Mouse (Mus musculus) heart, embryonic 10.5 days (tissue): Measurements from ENCODE around the gene Nadk2. TPM values are rescaled to one million over a fixed set of nuclear protein-coding genes. Genes with fewer than 3 reads are reported as not detected.

Source experiments
- DNase-seq: peaks from one replicate; pipeline ENCODE4 v3.0.0-alpha.2; 2017; ENCODE audit warnings: low spot score
- H3K27ac ChIP-seq: fragments of 300-500 bp; sonication (generic); 2 replicates; pipeline ENCODE4 v1.5.1; 2016; ENCODE audit warnings: mild to moderate bottlenecking
- H3K27me3 ChIP-seq: fragments of 300-500 bp; sonication (generic); 2 replicates; pipeline ENCODE4 v1.6.1; 2016; ENCODE audit warnings: mild to moderate bottlenecking; ENCODE audit not compliant: poor library complexity, insufficient read depth, severe bottlenecking
- H3K36me3 ChIP-seq: fragments of 300-500 bp; sonication (generic); 2 replicates; pipeline ENCODE4 v1.6.1; 2016; ENCODE audit warnings: mild to moderate bottlenecking, moderate library complexity
- H3K4me1 ChIP-seq: fragments of 300-500 bp; sonication (generic); 2 replicates; pipeline ENCODE4 v1.6.1; 2016; ENCODE audit warnings: mild to moderate bottlenecking
- H3K4me3 ChIP-seq: fragments of 300-500 bp; sonication (generic); 2 replicates; pipeline ENCODE4 v1.5.1; 2016; ENCODE audit warnings: mild to moderate bottlenecking, moderate library complexity
- H3K9me3 ChIP-seq: fragments of 300-500 bp; sonication (generic); 2 replicates; pipeline ENCODE4 v1.6.1; 2016; ENCODE audit warnings: mild to moderate bottlenecking, moderate library complexity
- WGBS: fragments of 180-500 bp; shearing (Covaris S2); methylation state at CpG from one replicate; pipeline ENCODE4 v1.1.7; 2016; 5-methylcytosine and 5-hydroxymethylcytosine counted together
- polyA plus RNA-seq: library from polyadenylated mRNA; unstranded; fragments of >200 nt; fragmentation: Nextera tagmentation; extraction: Ambion mirVana; gene quantifications from 2 replicates; pipeline ENCODE4 v1.2.1, GENCODE M21; 2016

Gene Nadk2
- polyA plus RNA-seq, 1 experiment from 2014 or later = 61.9 TPM

DNA sequence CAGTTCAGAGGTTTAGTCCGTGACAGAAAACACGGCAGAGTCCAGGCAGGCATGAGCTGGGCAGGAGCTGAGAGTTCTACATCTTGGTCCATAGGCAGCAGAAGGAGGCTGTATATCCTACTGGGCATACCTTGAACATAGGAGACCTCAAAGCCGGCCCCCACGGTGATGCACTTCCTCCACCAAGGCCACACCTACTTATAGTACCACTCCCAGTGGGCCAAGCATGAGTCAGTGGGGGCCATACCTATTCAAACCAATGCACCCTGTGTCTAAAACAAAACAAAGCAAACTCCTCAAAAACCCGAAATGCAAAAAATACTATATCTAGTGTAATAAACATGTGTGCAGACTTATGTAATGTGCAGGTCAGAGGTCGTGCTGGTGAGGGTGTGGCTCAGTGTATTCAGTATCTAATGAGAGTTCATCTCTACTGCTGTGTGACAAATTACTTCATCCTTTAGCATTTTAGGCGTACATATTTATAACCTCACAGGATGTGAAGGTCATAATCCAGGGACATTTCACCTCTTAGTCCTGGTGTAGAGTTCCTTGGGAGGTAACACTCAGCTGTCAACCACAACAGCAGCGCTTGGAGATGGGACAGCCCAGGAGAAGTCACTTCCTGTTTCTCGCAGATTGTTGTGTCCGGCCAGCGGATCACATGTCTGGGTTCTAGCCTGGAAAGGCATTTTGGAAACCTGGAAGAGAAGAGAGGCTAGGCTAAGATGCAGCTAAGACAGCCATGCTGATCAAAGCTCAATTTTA lies 22.7 kb downstream of the Nadk2 start:
- Histone ChIP-seq H3K4me3 (peak overlapping the region; percentile 31; the same call in 1 of the 2 replicates), H3K27me3 (no peaks in the 10 kb centered on the region), H3K4me1 (peaks cover 28% of the 10 kb centered on the region), H3K9me3 (no peaks in the 10 kb centered on the region), H3K27ac (peak overlapping the region; percentile 43; the same call in 1 of the 2 replicates), H3K36me3 (peaks cover 60% of the 10 kb centered on the region)
- DNase-seq = no peak
- WGBS = 66% methylated on average over 11 of the region's 11 CpGs

DNA sequence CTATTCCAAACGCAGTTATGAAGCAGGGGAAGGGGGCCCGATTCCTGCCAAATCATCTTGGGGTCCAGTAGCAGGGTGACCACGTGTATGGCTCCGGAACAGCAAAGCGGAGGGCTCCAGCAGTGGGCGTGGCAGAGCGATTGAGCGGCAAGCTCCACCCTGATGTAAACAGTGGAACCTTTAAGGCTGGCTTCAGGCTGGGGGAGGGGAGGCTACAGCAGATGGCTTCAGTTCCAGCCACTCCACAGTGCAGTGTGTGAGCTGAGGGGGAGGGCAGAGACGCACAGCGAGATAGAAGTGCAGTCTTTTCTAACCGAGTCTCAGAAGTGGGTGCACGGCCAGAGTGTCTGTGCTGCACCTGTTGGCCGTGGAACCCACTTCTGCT lies 23.3 kb downstream of the Nadk2 start:
- Histone ChIP-seq H3K27ac (peak overlapping the region; percentile 43; the same call in 1 of the 2 replicates), H3K4me3 (peak overlapping the region; percentile 31; the same call in 1 of the 2 replicates), H3K27me3 (no peaks in the 10 kb centered on the region), H3K4me1 (peaks cover 28% of the 10 kb centered on the region), H3K9me3 (no peaks in the 10 kb centered on the region), H3K36me3 (peaks cover 64% of the 10 kb centered on the region)
- peak; percentile 92 for DNase-seq
- 13% methylated on average over 13 of the region's 13 CpGs for WGBS

DNA sequence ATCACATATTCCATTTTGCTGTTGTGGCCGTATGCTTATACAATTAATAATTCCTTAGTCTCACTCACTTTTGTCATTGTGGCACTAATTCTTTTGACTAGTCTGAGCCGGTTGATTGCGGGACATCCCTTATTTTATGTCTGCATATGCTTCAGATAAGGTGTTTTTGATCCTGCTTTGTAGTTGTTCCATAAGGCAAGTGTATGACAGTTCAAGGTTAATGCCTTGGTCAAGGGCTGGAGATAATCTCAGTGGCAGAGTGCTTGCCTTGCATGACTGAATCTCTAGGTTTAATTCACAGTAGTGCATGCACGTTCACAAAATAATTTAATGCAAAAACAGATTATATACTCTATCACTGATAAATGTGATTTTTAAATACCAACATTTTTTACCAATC lies 25.8 kb downstream of the Nadk2 start:
- H3K36me3 ChIP-seq = peaks cover 70% of the 10 kb centered on the region
- no peaks in the 10 kb centered on the region for H3K9me3 ChIP-seq
- no peak for DNase-seq
- WGBS = 80% methylated on average over 4 of the region's 4 CpGs
- no peak overlapping the region for H3K27ac ChIP-seq
- H3K4me1 ChIP-seq = peaks cover 28% of the 10 kb centered on the region
- H3K4me3 ChIP-seq = no peak overlapping the region
- H3K27me3 ChIP-seq = no peaks in the 10 kb centered on the region

DNA sequence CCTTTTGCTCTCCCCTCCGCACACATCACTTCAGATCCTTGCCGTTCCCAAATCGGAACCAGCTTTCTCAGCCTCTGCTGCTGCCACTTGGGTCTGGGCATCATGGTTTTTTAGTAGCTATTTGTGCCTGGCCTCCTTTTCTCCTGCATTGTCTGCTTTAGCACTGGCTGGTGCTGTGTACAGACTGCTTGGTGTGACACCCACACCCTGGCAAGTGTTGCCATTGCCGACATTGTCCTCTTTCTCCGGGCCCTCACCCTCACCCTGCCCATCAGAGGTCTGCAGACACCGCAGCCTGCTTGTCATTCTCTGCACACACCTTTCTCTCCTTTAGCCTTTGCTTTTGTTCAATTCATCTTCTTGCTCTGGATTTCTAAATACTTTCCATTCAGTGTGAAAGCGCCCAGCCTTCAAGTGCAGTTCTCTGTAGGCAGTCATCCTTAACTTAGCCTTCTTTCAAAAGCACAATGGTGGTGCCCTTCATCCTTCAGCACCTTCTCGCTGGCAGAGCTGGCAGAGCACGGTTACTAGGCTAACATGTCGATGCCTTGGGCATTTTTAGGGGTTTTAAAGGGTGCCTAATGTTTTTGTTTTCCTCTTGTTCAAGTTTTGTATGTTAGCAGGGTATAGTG lies 29.5 kb downstream of the Nadk2 start:
- Histone ChIP-seq H3K4me1 (peaks cover 12% of the 10 kb centered on the region), H3K36me3 (peaks cover 85% of the 10 kb centered on the region), H3K4me3 (no peak overlapping the region), H3K9me3 (no peaks in the 10 kb centered on the region), H3K27me3 (no peaks in the 10 kb centered on the region), H3K27ac (no peak overlapping the region)
- no peak for DNase-seq
- WGBS = 94% methylated on average over 10 of the region's 10 CpGs

DNA sequence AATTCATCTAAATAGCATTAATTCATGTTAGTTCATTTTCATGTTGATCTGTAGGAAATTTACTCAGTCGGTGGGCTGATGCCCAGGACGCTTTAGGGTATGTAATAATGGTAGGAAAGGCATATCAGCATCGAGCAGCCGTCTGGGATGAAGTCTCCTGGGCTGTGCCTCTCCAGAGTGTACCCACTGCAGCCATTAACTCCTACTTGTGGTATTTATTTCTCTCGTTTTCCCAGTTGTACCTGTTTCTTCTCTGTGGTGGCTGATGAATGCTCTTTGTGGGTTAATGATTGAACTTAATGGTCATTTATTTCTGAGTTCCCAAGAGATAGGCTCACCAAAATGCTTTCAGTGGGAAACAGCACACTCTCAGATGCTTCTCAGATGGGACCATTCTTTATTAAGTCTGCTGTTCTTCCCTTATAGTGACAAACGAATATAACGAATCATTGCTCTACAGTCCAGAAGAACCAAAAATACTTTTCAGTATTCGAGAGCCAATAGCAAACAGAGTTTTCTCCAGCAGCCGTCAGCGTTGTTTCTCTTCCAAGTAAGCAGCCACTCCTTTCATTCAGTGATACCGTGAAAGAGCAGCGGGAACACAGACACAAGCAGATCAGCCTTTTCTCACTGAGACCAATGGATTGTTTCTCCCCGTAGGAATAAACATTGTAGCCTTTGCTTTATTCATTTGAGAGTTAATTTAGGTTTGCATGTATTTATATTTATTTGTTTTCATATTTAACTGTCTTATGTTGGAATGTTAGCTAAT lies 35.4 kb downstream of the Nadk2 start:
- WGBS = 87% methylated on average over 13 of the region's 13 CpGs
- no peak for DNase-seq
- Histone ChIP-seq H3K27ac (no peak overlapping the region), H3K27me3 (no peaks in the 10 kb centered on the region), H3K9me3 (no peaks in the 10 kb centered on the region), H3K36me3 (peaks cover 79% of the 10 kb centered on the region), H3K4me1 (no peaks in the 10 kb centered on the region), H3K4me3 (no peak overlapping the region)

DNA sequence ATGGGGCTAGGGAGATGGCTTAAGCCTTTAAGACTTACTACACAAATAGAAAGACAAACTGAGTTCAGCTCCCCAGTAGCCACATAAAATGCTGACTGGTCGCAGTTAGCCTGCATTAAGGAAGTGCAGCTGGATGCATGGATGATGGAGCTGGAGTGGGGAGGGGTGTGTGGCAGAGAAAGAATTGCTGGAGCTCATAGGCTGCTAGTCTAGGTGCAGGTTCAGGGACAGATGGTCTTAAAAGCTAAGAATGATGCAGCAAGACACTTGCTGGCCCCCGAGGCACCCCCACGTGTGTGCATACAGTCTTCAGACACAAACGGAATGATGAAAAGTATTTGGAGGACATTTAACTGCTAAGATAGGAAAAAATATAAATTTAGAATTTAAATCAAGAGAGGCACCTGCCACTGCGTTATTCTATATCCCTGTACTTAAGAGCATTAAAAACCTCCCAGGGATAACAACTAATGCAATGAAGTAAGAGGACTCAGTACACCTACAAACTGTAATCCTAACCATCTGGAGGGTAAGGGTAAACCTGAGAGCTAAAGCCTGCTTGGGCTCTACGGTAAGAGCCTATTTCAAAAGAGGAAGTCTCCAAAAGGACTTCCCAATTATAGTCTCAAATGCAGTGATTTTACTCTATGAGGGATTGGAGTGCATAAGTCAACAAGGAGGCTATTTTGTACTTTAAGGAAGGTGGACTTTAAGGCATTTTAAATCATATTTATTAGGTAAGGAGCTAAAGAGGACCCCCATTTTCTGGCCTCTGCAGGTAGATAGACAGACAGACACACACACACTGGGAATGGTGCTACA lies 39.7 kb downstream of the Nadk2 start:
- Histone ChIP-seq H3K4me1 (no peaks in the 10 kb centered on the region), H3K27ac (no peak overlapping the region), H3K36me3 (peaks cover 77% of the 10 kb centered on the region), H3K4me3 (no peak overlapping the region), H3K27me3 (no peaks in the 10 kb centered on the region), H3K9me3 (no peaks in the 10 kb centered on the region)
- WGBS = 89% methylated on average over 6 of the region's 6 CpGs
- no peak for DNase-seq

DNA sequence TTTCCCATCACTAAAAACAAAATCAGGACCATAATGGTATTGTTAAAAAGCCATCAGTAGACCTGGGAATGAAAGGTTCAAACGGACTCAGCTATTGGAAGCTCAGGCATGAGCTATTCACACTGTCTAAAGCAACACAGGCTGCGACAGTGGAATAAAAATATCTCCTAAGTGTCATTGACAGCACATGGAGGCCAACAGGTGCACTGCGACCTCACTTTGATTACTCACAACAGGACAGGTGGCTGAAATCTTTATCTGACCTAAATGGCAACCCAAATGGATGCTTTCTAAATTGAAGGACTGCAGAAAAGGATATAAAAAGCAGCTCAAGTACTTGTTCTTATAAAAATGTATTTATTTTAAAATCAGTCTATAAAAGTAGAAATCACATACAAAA lies 40.6 kb downstream of the Nadk2 start:
- H3K4me3 ChIP-seq = no peak overlapping the region
- H3K4me1 ChIP-seq = no peaks in the 10 kb centered on the region
- no peak for DNase-seq
- no peaks in the 10 kb centered on the region for H3K27me3 ChIP-seq
- no peaks in the 10 kb centered on the region for H3K9me3 ChIP-seq
- no peak overlapping the region for H3K27ac ChIP-seq
- H3K36me3 ChIP-seq = peaks cover 78% of the 10 kb centered on the region
- WGBS = 80% methylated on average over 3 of the region's 3 CpGs

DNA sequence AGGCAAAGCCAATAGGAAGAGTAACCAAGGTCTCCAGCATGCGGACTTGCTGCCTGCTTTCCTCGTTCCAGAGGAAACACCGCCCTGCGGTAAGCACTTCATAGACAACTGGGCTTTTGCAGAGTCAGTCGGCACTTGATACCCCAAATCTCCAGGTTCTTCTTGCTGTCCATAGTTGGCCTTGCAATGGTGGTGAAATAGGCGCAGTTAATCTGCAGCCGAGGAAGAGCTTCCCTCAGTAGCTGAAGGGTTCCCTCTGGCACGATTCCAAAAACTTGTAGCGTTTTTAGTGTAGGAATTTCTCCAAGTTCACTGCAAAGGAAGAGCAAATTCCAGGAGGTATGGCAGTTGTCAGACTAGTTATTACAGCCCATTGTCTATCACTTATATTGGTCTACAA lies 42.5 kb downstream of the Nadk2 start:
- Histone ChIP-seq H3K4me3 (no peak overlapping the region), H3K9me3 (no peaks in the 10 kb centered on the region), H3K4me1 (no peaks in the 10 kb centered on the region), H3K27me3 (no peaks in the 10 kb centered on the region), H3K36me3 (peaks cover 78% of the 10 kb centered on the region), H3K27ac (no peak overlapping the region)
- WGBS = 78% methylated on average over 9 of the region's 9 CpGs
- DNase-seq = no peak

- no peaks in the 10 kb centered on the region for H3K4me1 ChIP-seq
- H3K36me3 ChIP-seq = peaks cover 83% of the 10 kb centered on the region
- no peak overlapping the region for H3K27ac ChIP-seq
- no peak for DNase-seq
- no peaks in the 10 kb centered on the region for H3K9me3 ChIP-seq
- 80% methylated on average over 4 of the region's 4 CpGs for WGBS
- no peaks in the 10 kb centered on the region for H3K27me3 ChIP-seq
- H3K4me3 ChIP-seq = no peak overlapping the region
Observed at GRCm38 (mm10) chr15:9114131-9114530, 43.1 kb downstream of the Nadk2 start.

GRCm38 (mm10) chr15:9114599-9114998 lies 43.5 kb downstream of the Nadk2 start:
- Histone ChIP-seq H3K36me3 (peaks cover 88% of the 10 kb centered on the region), H3K27me3 (no peaks in the 10 kb centered on the region), H3K27ac (no peak overlapping the region), H3K4me1 (no peaks in the 10 kb centered on the region), H3K9me3 (no peaks in the 10 kb centered on the region), H3K4me3 (no peak overlapping the region)
- no peak for DNase-seq
- 69% methylated on average over 5 of the region's 5 CpGs for WGBS

DNA sequence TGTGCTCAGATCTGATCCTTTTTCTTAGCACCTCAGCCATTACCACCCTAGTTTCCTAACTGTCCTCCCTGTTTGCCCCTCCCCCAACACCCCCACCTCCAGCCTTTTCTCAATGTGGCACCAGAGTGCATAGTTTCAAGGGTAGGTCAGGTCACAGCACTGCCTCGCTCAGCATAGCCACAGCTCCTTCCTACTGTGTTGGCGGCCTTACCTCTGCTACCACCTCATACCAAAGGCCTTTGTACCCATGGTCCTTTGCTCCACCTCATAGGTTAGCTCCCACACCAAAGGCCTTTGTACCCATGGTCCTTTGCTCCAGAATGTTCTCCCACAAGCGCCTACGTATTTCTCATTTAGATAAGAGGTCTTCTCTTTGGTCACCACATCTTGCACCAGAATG lies 47.8 kb downstream of the Nadk2 start:
- peaks cover 93% of the 10 kb centered on the region for H3K36me3 ChIP-seq
- 86% methylated on average over 4 of the region's 4 CpGs for WGBS
- no peaks in the 10 kb centered on the region for H3K9me3 ChIP-seq
- no peaks in the 10 kb centered on the region for H3K27me3 ChIP-seq
- H3K4me3 ChIP-seq = no peak overlapping the region
- no peak for DNase-seq
- H3K4me1 ChIP-seq = no peaks in the 10 kb centered on the region
- no peak overlapping the region for H3K27ac ChIP-seq

DNA sequence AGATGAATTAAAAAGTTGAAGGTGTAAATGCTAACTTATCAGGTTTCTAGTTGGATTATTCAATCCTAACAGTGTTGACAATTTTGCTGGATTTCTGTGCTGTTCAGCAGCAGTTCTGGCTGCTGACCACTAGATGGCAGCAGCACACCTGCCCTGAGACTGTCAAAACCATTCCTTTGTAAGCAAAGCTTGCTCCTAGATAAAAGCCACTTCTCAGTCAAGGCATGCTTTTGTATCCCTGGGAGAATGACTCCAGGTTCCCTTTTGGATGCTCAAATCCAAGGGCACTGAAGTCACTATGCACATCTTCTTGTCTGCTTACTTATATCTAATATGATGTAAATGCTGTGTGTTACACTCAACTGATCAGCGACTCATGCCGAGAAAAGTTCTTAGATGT lies 49.0 kb downstream of the Nadk2 start:
- Histone ChIP-seq H3K27ac (no peak overlapping the region), H3K4me3 (no peak overlapping the region), H3K4me1 (no peaks in the 10 kb centered on the region), H3K36me3 (peaks cover 93% of the 10 kb centered on the region), H3K9me3 (no peaks in the 10 kb centered on the region), H3K27me3 (no peaks in the 10 kb centered on the region)
- DNase-seq = no peak
- WGBS = 94% methylated on average over 2 of the region's 2 CpGs
